Mouse (Mus musculus) cerebellum, adult 8-10 months (tissue): ENCODE measurements at regions not wholly inside any gene's neighbourhood (a gene's known extent, or its start where the extent isn't known, plus 50 kb on each side); places are given as distances from the start of the nearest gene placed in this dataset.
"Not testable (repeated sequence)": the region's sequence is repeated elsewhere in the genome, so short reads cannot be mapped to it uniquely, and the experiment has no call there.

ENCODE experiments used
- DNase-seq: peaks from one replicate; pipeline ENCODE4 v3.0.0; 2022

DNA sequence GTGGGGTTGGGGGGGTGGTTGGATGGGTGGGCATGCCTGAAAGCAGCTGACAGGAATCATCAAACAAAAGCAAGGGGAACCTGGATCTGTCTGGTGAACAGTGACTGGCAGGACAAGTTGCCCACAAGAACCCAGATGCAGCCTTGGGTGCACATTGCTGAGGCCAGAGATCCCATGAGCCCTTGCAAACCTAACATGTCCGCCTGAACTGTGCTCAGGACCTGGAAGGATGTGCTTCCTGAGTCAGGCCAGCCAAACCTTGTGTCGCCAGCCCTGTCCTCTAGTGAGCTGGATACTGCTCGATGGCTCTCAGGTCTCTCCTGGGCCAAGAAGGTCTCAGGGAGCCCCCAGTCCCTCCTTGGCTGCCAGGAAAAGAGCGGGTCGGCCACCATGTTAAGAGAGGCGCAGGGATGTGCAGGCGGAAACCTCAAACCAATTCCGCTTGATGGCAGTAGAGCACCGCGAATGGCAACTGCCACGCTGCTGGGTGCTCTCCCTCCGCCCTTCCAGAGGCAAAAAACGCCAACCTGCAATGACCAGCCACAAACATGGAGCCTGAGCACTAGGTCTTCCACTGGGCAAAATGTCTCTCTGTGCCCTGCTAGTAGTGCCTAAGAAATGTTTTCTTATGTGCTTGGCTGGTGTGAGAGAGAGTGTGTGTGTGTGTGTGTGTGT, 140.2 kb downstream of the Pls3 start:
- DNase-seq, result peak; percentile 76

DNA sequence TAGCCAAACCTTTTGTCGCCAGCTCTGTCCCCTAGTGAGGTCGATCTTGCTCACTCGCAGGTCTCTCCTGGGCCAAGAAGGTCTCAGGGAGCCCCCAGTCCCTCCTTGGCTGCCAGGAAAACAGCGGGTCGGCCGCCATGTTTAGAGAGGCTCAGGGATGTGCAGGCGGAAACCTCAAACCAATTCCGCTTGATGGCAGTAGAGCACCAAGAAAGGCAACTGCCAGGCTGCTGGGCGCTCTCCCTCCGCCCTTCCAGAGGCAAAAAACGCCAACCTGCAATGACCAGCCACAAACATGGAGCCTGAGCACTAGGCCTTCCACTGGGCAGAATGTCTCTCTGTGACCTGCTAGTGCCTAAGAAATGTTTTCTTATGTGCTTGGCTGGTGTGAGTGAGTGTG, 141.3 kb downstream of the Pls3 start:
- DNase-seq, result peak; percentile 85

DNA sequence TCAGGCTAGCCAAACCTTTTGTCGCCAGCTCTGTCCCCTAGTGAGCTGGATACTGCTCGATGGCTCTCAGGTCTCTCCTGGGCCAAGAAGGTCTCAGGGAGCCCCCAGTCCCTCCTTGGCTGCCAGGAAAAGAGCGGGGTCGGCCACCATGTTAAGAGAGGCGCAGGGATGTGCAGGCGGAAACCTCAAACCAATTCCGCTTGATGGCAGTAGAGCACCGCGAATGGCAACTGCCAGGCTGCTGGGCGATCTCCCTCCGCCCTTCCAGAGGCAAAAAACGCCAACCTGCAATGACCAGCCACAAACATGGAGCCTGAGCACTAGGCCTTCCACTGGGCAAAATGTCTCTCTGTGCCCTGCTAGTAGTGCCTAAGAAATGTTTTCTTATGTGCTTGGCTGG, 145.2 kb downstream of the Pls3 start:
- DNase-seq, result peak; percentile 70

GRCm38 (mm10) chrX:75728507-75728906, 146.5 kb downstream of the Pls3 start:
- peak; percentile 34 for DNase-seq

DNA sequence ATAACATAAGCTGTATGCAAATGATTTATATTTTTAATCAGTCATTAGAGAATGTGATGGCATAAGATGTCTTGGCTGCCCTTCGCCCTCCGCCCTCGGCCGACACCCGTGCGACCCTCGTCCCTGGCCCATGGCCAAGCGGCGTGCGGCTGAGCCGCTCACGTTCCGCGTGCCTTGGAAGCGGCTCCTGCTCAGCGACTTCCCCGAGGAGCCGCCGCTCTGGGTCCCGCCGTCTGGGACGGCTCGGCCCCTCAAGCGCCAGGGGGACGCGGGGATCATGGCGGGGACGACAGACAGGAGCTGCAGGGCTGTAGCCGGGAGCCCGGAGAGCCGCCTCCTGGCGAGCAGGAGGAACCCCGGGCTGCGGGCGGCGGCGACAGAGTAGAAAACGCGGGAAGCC, 145.5 kb upstream of the Rab39b start:
- DNase-seq, result not testable (repeated sequence)

DNA sequence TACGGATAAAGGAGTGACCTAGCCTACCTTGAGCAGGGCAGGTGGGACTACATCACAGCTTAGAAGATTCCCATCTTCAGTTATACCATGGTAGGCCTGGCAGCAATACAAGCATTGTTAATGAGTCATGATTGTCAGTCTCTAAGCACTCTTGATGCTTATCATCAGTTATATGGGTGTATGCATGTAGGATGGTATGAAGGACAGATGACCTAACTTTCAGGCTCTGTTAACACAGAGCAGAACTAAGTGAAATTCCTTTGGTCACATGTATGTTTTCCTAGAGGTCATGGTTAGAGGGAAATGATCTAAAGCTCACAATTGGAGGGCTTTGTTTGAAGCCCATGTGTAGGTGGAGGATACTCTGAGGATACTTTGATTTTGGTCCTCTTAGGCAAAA, 121.9 kb upstream of the Rab39b start:
- DNase-seq, result no peak

DNA sequence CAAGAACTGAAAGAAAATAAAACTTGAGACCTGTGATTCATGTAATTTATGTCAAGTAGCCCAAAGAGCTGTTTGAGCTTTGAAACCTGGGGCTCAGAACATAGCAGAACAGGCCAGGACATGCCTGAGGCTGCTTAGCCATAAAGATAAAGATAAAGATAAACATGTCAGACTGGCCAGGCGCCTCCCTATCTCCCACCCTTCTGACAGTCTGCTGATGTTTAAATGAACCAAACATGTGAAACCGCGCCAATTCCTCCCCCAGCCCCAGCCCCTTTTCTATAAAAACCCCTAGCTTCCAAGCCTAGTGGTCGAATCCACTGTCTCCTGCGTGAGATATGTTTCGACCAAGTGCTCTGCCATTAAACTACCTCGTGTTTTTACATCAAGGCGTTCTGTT, 97.2 kb upstream of the Rab39b start:
- peak; percentile 23 for DNase-seq

- DNase-seq, result peak; percentile 94
Observed at GRCm38 (mm10) chrX:75673920-75674665, 96.1 kb upstream of the Rab39b start.

- no peak for DNase-seq
Observed at GRCm38 (mm10) chrX:75673586-75673919, 95.5 kb upstream of the Rab39b start.

- DNase-seq, result no peak
Observed at GRCm38 (mm10) chrX:75672976-75673375, 94.9 kb upstream of the Rab39b start.

DNA sequence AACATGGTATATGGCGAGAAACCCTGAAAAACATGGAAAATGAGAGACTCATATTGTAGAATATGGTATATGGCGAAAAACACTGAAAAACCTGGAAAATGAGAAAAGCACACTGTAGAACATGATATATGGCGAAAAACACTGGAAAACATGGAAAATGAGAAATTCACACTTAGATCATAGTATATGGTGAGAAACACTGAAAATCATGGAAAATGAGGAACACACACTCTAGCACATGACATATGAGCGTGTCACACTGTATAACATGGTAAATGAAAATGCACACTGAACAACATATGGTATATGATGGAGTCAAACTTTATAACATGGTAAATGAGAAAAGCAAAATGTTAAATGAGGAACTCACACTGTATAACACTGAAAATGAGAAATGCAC, 89.6 kb upstream of the Rab39b start:
- no peak for DNase-seq

GRCm38 (mm10) chrX:75643402-75643801, 65.4 kb upstream of the Rab39b start:
- DNase-seq, result no peak
